11 mouse cellular contexts compared by ENCODE assay signal in the genomic region with DNA sequence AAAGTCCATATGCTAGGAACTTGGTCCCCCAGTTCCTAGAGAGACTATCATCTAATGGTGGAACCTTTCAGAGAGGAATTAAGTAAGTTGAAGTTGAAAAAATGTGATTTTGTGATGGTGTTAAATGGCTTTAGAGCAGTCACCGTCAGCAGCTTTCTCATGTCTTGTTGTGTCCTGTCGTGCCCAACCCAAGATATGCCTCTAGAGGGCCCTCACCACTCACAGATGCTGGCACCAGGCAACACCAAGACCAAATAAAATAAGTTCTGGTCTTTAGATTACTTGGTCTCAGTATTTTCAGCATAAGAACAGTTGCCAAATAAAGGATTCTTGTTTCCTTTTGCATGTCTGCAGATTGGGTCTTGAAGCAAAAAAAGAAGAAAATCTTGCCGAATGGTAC. TPM values are rescaled to one million over a fixed set of nuclear protein-coding genes. Genes with fewer than 3 reads are reported as not detected.
DNase-seq lines count a peak whose midpoint lies in the region; ATAC-seq and TF ChIP-seq lines count a peak whose summit lies in the region.
"Had no signal": no experiment of that assay in that cellular context is flagged by ENCODE, and none has a peak within 500 bp of the region (broad histone marks: within the 10 kb centered on the region; RNA-seq: fewer than 3 reads in every experiment).

No protein-coding gene starts in this region.

- H3K4me3 ChIP-seq in cerebellum, adult 2 months (replicated peaks; ENCODE audit: insufficient read depth, low read depth, low read length), result no peak overlapping the region
- no peak overlapping the region for H3K4me3 ChIP-seq in kidney, postnatal 0 days (replicated peaks; ENCODE audit: low read depth, low read length)
- H3K4me3 ChIP-seq in liver, embryonic 16.5 days (ENCODE audit: low read depth, low read length), result no peak overlapping the region
- H3K4me3 ChIP-seq: limb, embryonic 13.5 days had no signal

- DNase-seq in cerebellum, adult 2 months, result no peak
- DNase-seq in cerebellum, adult 18-20 months, result no peak
- peak; percentile 21 for DNase-seq in kidney, postnatal 0 days (ENCODE audit: low spot score)
- DNase-seq in kidney, postnatal 25 days, result no peak
- DNase-seq in brain, embryonic 14.5 days (ENCODE audit: low read depth), result peak; percentile 68
- DNase-seq in gastrocnemius, adult 18-20 months (ENCODE audit: low spot score), result no peak
- DNase-seq in Muller cell, postnatal 12 days (ENCODE audit: inconsistent ontology term), result no peak

- 67% methylated on average over 3 of the region's 3 CpGs for WGBS in cerebellum, adult 2 months
- WGBS in kidney, postnatal 0 days, result 74% methylated on average over 3 of the region's 3 CpGs
- WGBS in liver, embryonic 16.5 days (ENCODE audit: insufficient replicate concordance), result 71% methylated on average over 3 of the region's 3 CpGs

- no peak for ATAC-seq in kidney, postnatal 0 days (replicated peaks; ENCODE audit: low FRiP score, low read depth)
- peak; percentile 67 for ATAC-seq in liver, embryonic 16.5 days (ENCODE audit: low read depth)
- ATAC-seq: midbrain, embryonic 16.5 days had no signal

- no peaks in the 10 kb centered on the region for H3K9me3 ChIP-seq in kidney, postnatal 0 days (replicated peaks; ENCODE audit: low read length)
- no peaks in the 10 kb centered on the region for H3K9me3 ChIP-seq in liver, embryonic 16.5 days (replicated peaks; ENCODE audit: control insufficient read depth, low read length)
- H3K9me3 ChIP-seq: limb, embryonic 13.5 days had no signal

- no peak for TF ChIP-seq POLR2A in cerebellum, adult 2 months (IDR thresholded peaks at IDR 0.05; ENCODE audit: borderline replicate concordance, insufficient read depth, low read length)
- no peak for TF ChIP-seq POLR2A in brain, embryonic 14.5 days (IDR thresholded peaks at IDR 0.05; ENCODE audit: borderline replicate concordance, extremely low read depth, insufficient read depth, insufficient read length, poor library complexity, severe bottlenecking)

- peak; percentile 53 for TF ChIP-seq CTCF in cerebellum, adult 2 months (IDR thresholded peaks at IDR 0.05; ENCODE audit: borderline replicate concordance, insufficient read depth, low read depth, low read length)
- TF ChIP-seq CTCF in kidney, postnatal 0 days (IDR thresholded peaks at IDR 0.05; ENCODE audit: low read depth), result peak; percentile 54
- peak; percentile 62; the same call in 1 of the 2 replicates for TF ChIP-seq CTCF in brain, embryonic 14.5 days (IDR thresholded peaks at IDR 0.05; ENCODE audit: borderline replicate concordance, extremely low read depth, insufficient read depth, insufficient read length)

- H3K4me2 ChIP-seq in kidney, postnatal 0 days (ENCODE audit: low read length), result no peak overlapping the region
- H3K4me2 ChIP-seq in liver, embryonic 16.5 days (ENCODE audit: low read depth, low read length), result no peak overlapping the region
- H3K4me2 ChIP-seq: limb, embryonic 13.5 days had no signal

- peaks cover 71% of the 10 kb centered on the region for H3K36me3 ChIP-seq in kidney, postnatal 0 days (ENCODE audit: insufficient read depth, low read length)
- peaks cover 48% of the 10 kb centered on the region for H3K36me3 ChIP-seq in liver, embryonic 16.5 days (ENCODE audit: control insufficient read depth, insufficient read depth)

- no peak overlapping the region for H3K9ac ChIP-seq in kidney, postnatal 0 days (ENCODE audit: low read depth, low read length)
- H3K9ac ChIP-seq in liver, embryonic 16.5 days (ENCODE audit: low read depth, low read length), result no peak overlapping the region
- H3K9ac ChIP-seq: limb, embryonic 13.5 days had no signal

- no peak overlapping the region for H3K27ac ChIP-seq in cerebellum, adult 2 months (ENCODE audit: insufficient read depth, low read length)
- H3K27ac ChIP-seq in kidney, postnatal 0 days, result no peak overlapping the region
- H3K27ac ChIP-seq in liver, embryonic 16.5 days (ENCODE audit: low read length), result no peak overlapping the region
- H3K27ac ChIP-seq: limb, embryonic 13.5 days had no signal

- no peaks in the 10 kb centered on the region; the same call in 1 of the 2 replicates for H3K27me3 ChIP-seq in cerebellum, adult 2 months (ENCODE audit: control insufficient read depth, insufficient read depth, low read length)
- H3K27me3 ChIP-seq in kidney, postnatal 0 days (ENCODE audit: insufficient read depth, low read length), result no peaks in the 10 kb centered on the region
- no peaks in the 10 kb centered on the region for H3K27me3 ChIP-seq in liver, embryonic 16.5 days (ENCODE audit: control insufficient read depth, insufficient read depth, low read depth, low read length)
- H3K27me3 ChIP-seq: limb, embryonic 13.5 days had no signal

- H3K4me1 ChIP-seq in cerebellum, adult 2 months (ENCODE audit: control insufficient read depth, insufficient read depth, low read length), result no peaks in the 10 kb centered on the region
- H3K4me1 ChIP-seq in kidney, postnatal 0 days (replicated peaks; ENCODE audit: insufficient read depth, low read length), result no peaks in the 10 kb centered on the region
- H3K4me1 ChIP-seq in liver, embryonic 16.5 days (ENCODE audit: control insufficient read depth, low read depth, low read length), result no peaks in the 10 kb centered on the region
- H3K4me1 ChIP-seq: limb, embryonic 13.5 days had no signal

RNA-seq across cellular contexts. Expression of gene Slc30a10, which starts 44.8 kb away (rescaled TPM):
- 5.4 and 6.0 TPM in 2 replicates for polyA plus RNA-seq in cerebellum, adult 2 months (2012; rRNA removed)
- 0.08 and 0.11 TPM in 2 replicates for polyA plus RNA-seq in kidney, postnatal 0 days (2015; fragmentation: Nextera tagmentation; extraction: Ambion mirVana)
- polyA plus RNA-seq in brain, embryonic 14.5 days (2012; rRNA removed), result 13.3 and 23.0 TPM in 2 replicates
- polyA plus RNA-seq in liver, embryonic 16.5 days (2015; fragmentation: Nextera tagmentation; extraction: Ambion mirVana), result 13.0 and 15.6 TPM in 2 replicates
- under 1 TPM in 1 of 2 experiments, not detected in 1; 0.05 TPM for total RNA-seq in gastrocnemius, adult 18-20 months (2021)
- total RNA-seq: heart, postnatal 25 days had no signal

RNA-seq across cellular contexts. Expression of gene Eprs, which starts 47.0 kb away (rescaled TPM):
- polyA plus RNA-seq in cerebellum, adult 2 months (2012; rRNA removed), result 40.4 and 42.0 TPM in 2 replicates
- 101 and 106 TPM in 2 replicates for polyA plus RNA-seq in kidney, postnatal 0 days (2015; fragmentation: Nextera tagmentation; extraction: Ambion mirVana)
- 26.4 and 44.5 TPM in 2 replicates for polyA plus RNA-seq in brain, embryonic 14.5 days (2012; rRNA removed)
- 67.2 and 79.3 TPM in 2 replicates for polyA plus RNA-seq in liver, embryonic 16.5 days (2015; fragmentation: Nextera tagmentation; extraction: Ambion mirVana)
- 100 to 1,000 TPM; 130 to 135 TPM for total RNA-seq in gastrocnemius, adult 18-20 months (2021)

Comparison
In these comparisons a context has a peak if more than half of its experiments do, and no peak if none do; other contexts are left out.
1. DNase-seq: peak in kidney, postnatal 0 days (single experiment) and brain, embryonic 14.5 days (single experiment); none in cerebellum, adult 2 months (0 of 2), cerebellum, adult 18-20 months (0 of 2), kidney, postnatal 25 days (0 of 2), gastrocnemius, adult 18-20 months (single experiment) and Muller cell, postnatal 12 days (single experiment).
2. Peak in every context shown above with its lines, with median percentiles within 50 percentile points of each other: CTCF ChIP-seq.